Mouse (Mus musculus) left cerebral cortex, adult 2 months (tissue): ENCODE results near the gene Sorcs2. TPM values are rescaled to one million over a fixed set of nuclear protein-coding genes. Genes with fewer than 3 reads are reported as not detected.

Source experiments
- DNase-seq, 2 experiments: peaks; one replicate each; pipeline ENCODE4 v3.0.0; 2021 to 2022; ENCODE audit warnings: low spot score in 2 of 2, mixed read lengths in 1 of 2; ENCODE audit errors: extremely low spot score in 1 of 2
- H3K27ac ChIP-seq: fragments of 200-600 bp; 2 replicates; pipeline ENCODE4 v1.8.1; 2022
- H3K4me3 ChIP-seq: fragments of 200-600 bp; 2 replicates; pipeline ENCODE4 v1.8.1; 2022
- CTCF ChIP-seq: fragments of 200-600 bp; IDR thresholded peaks from 2 replicates; pipeline ENCODE4 v1.8.1; 2022; ENCODE audit warnings: antibody characterized with exemption, mild to moderate bottlenecking, moderate library complexity
- intact Hi-C: fragments of 180-260 bp; cut with DNase I; formaldehyde crosslinking; loops from one replicate; pipeline ENCODE4 v1.15.1; 2025
- total RNA-seq, 2 experiments: library from RNA; stranded (reverse); gene quantifications; 2 replicates each; pipeline ENCODE4 v1.2.3; 2021

Sorcs2 gene
- total RNA-seq, 2 experiments from 2014 or later, result 39.3 to 39.7 TPM

DNA sequence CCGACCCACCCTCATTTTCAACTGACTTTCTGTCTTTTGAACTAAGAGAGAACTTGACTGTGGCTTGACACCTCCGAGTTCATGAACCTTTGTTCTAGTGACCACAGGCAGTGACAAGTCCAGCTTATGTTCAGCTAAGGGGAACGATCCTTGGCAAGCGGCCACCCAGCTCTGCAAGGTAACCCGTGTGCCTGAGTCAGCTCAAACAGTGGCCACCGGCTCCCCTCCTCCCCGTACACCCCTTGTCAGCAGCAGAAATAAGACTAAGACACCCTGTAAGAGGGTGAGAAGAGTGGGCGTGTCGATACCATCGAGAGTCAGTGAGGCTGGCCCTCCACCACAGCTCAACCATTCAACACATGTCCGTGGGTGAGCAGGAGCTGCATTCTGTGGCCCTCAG lies 221.5 kb downstream of the Sorcs2 start:
- Histone ChIP-seq H3K27ac (no peak overlapping the region), H3K4me3 (no peak overlapping the region)
- TF ChIP-seq CTCF, result no peak
- DNase-seq, result no peak
- intact Hi-C loops, result no loop called here

- no peak for TF ChIP-seq CTCF
- intact Hi-C loops, result no loop called here
- Histone ChIP-seq H3K27ac (no peak overlapping the region), H3K4me3 (no peak overlapping the region)
- DNase-seq, result no peak
Observed at GRCm38 (mm10) chr5:36174569-36175115, 223.3 kb downstream of the Sorcs2 start.

DNA sequence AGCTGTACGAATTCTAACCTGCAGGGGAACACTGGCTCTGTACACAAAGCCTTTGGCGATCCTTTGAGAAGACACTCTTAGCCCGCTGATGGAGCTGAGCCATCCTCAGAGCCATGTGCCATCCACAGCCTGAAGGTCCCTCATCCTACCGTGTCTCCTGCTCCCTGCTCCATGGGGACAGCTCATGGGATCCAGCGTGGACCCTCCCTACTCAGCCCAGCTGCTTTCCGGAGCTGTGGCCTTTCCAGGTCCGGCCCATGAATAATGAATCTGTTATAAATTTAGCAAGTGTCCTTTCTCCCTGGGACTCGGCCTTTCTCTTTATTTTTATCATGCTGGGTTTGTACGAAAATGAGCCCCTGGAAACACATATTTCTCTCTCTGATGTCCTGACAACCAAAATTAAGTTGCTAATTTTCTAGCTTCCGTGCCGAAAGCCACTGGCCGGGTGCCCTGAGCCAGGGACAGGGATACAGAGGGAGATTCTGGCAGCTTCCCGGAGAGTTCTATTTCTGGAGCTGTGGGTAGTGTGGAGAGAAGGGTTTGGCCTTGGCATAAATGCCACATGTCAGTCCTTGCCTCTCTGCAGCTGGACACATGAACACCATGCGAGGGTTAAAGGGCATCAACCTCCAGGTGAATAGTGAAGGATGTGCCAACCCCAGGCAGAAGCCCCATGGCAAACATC lies 228.8 kb downstream of the Sorcs2 start:
- intact Hi-C loops, result no loop called here
- Histone ChIP-seq H3K27ac (peak overlapping the region; percentile 24; the same call in 1 of the 2 replicates), H3K4me3 (no peak overlapping the region)
- TF ChIP-seq CTCF, result no peak
- peak in 1 of 2 experiments; percentile 29 for DNase-seq

- DNase-seq, result no peak
- TF ChIP-seq CTCF, result no peak
Observed at GRCm38 (mm10) chr5:36166346-36167013, 231.5 kb downstream of the Sorcs2 start.

GRCm38 (mm10) chr5:36165424-36166302 lies 232.3 kb downstream of the Sorcs2 start:
- Histone ChIP-seq H3K27ac (no peak overlapping the region), H3K4me3 (no peak overlapping the region)
- intact Hi-C loops, result no loop called here
- no peak for TF ChIP-seq CTCF
- DNase-seq, result no peak

More at GRCm38 (mm10) chr5:36166346-36167013, 231.5 kb downstream of the Sorcs2 start:
- Histone ChIP-seq H3K4me3 (no peak overlapping the region), H3K27ac (no peak overlapping the region)
- intact Hi-C loops, result no loop called here

DNA sequence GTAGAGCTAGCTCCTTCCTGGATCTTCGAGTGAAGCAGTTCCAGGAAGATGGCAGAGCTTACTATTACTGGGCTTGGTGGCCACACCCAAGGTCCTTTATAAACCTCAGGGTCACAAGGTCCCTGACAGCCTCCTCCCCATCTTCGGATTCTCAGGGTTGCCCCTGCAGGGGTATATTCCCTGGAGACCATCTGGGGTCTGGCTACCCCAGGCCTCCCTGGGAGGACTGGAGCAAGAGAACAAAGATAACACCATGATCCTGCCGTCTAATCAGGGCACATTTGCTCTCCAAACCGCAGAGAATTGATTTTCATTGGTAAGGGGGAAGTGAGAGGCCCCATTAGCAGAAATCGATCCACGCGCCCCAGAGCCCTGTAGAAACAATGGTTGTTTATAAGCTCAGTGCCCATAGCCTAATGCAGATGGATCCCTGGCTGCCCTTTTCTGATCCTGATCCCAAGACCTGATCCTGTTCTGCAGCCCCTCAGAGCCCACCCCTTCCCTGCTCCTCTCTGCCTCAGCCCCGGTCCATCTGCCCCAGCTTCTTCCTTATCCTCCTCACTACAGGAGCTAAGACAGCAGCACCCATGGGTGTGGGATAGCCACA lies 243.0 kb downstream of the Sorcs2 start:
- no peak for DNase-seq
- Histone ChIP-seq H3K27ac (no peak overlapping the region), H3K4me3 (no peak overlapping the region)
- TF ChIP-seq CTCF, result no peak
- intact Hi-C loops, result no loop called here

DNA sequence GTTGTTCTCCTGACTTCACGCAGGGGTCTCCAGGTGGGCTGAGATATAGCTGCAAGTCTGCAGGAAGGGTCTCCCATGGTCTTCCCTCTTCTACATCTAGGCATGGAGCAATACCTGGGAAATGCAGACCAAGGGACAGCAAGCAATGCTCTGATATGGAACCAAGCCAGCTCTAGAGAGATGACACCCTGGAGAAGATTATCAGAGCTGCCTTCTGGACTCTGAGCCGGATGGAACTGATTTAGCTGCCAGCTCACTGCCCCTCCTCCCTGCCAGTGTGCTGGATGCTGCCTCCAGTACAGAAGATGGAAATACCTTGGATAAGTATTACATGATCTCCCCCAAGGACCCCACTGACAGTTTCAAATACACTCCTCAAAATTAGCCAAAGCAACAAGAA lies 244.7 kb downstream of the Sorcs2 start:
- TF ChIP-seq CTCF, result no peak
- intact Hi-C loops, result no loop called here
- H3K27ac ChIP-seq, result no peak overlapping the region

GRCm38 (mm10) chr5:36151086-36151485 lies 246.9 kb downstream of the Sorcs2 start:
- DNase-seq, result no peak
- Histone ChIP-seq H3K27ac (no peak overlapping the region), H3K4me3 (no peak overlapping the region)
- TF ChIP-seq CTCF, result no peak
- intact Hi-C loops, result no loop called here

More for the DNA sequence above, 244.7 kb downstream of the Sorcs2 start:
- no peak overlapping the region for H3K4me3 ChIP-seq
- DNase-seq, result no peak

- DNase-seq, result no peak
- H3K27ac ChIP-seq, result no peak overlapping the region
- no peak overlapping the region for H3K4me3 ChIP-seq
- TF ChIP-seq CTCF, result peak; percentile 4; the same call in 1 of the 2 replicates
- intact Hi-C loops, result no loop called here
Observed at GRCm38 (mm10) chr5:36149098-36149497, 248.8 kb downstream of the Sorcs2 start.

DNA sequence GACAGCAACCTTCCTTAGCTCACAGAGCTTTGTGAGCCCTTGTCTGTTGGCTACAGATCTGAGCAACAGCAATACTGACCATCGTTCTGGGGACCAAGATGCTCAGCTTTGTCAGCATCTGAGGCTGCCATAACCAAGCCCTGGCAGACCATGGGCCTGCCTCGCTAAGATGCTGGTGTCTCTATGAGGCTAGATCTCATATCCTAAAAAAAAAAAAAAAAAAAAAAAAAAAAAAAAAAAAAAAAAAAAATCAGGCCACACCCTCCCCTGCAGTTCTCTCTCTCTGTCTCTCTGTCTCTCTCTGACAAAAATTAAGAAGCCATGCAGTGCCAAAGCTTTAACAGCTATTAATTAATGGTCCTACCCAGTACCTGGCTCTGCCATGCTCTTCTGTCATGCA lies 251.3 kb downstream of the Sorcs2 start:
- DNase-seq, result no peak
- no peak overlapping the region for H3K27ac ChIP-seq
- no peak for TF ChIP-seq CTCF
- H3K4me3 ChIP-seq, result no peak overlapping the region
- intact Hi-C loops, result no loop called here

DNA sequence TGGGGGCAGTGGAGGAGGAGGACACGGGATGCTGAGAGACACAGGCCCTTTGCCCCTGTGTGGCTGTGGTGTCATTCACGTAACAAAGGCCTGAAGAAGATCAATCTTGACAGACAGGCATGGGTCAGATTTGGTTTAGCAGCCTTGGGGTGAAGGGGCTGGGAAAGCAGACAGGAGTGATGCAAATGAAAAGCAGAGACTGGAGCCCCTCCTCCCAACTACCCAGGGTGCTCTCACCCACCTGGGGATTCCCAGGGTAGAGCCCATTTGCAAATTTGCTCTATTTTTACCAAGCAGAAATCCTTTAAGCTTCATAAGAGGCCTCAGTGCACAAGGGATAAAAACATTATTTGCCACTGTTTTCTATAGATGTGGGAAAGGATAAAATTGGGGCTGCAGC lies 253.4 kb downstream of the Sorcs2 start:
- TF ChIP-seq CTCF, result no peak
- no peak for DNase-seq
- Histone ChIP-seq H3K27ac (no peak overlapping the region), H3K4me3 (no peak overlapping the region)
- intact Hi-C loops, result loop anchor here (5.0 kb wide), 1 partner anchor 68 kb away; no protein-coding TSS in a partner anchor
